Comparison of ENCODE assay signal across 24 mouse cellular contexts in the genomic region with DNA sequence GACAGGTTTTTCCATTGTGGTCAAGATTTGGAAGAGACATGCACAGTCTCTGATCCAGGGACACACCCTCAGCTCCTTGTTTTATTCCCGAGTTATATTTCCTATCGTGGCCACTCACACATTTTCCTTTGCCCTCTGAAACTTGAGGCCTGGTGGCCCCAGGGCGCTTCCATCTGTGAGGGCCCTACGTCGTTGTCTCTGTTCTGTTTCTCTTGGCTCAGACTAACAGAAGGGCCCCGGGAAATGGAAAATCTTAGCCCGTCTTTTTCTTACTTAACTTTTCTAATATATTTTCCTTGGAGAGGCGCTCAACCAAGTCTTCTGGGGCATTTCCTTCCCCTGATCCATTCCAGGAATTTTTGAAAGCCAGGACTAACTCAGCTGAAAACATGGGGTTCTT.
A peak's percentile ranks its signal among the peaks of the same experiment; 100 is the strongest.
DNase-seq lines count a peak whose midpoint lies in the region; ATAC-seq and TF ChIP-seq lines count a peak whose summit lies in the region.
"Had no signal": no experiment of that assay in that cellular context is flagged by ENCODE, and none has a peak within 500 bp of the region (broad histone marks: within the 10 kb centered on the region; RNA-seq: fewer than 3 reads in every experiment).

No protein-coding gene starts in this region.

- DNase-seq in heart, postnatal 4 days = no peak
- peak; percentile 30 for DNase-seq in 3134 (ENCODE audit: extremely low read depth, insufficient read length, low spot score)
- DNase-seq in 3T3-L1 (ENCODE audit: low read depth, low spot score) = peak; percentile 91
- no peak for DNase-seq in embryo, embryonic 9.5 days (ENCODE audit: extremely low spot score)
- DNase-seq: adrenal gland, adult 8-10 months; cerebellum, adult 2 months; cerebellum, postnatal 25 days; gastrocnemius, postnatal 14 days; kidney, adult 8-10 months; left cerebral cortex, postnatal 4 days; lung, postnatal 36 days; midbrain, embryonic 14.5 days; thymus, postnatal 14 days had no signal

- TF ChIP-seq POLR2A in embryonic fibroblast, embryonic 13.5 days (IDR thresholded peaks at IDR 0.05; ENCODE audit: low read depth, low read length) = no peak

- no peak overlapping the region for H3K4me3 ChIP-seq in heart, embryonic 13.5 days
- no peak overlapping the region for H3K4me3 ChIP-seq in embryonic fibroblast, embryonic 13.5 days (ENCODE audit: insufficient read depth, low read length)
- no peak overlapping the region for H3K4me3 ChIP-seq in intestine, embryonic 16.5 days (ENCODE audit: low read length)
- H3K4me3 ChIP-seq: embryonic facial prominence, embryonic 15.5 days; forebrain, embryonic 15.5 days; heart, embryonic 15.5 days; limb, embryonic 15.5 days; lung, embryonic 15.5 days; neural tube, embryonic 12.5 days had no signal

- no peak for TF ChIP-seq CTCF in embryonic fibroblast, embryonic 13.5 days (IDR thresholded peaks at IDR 0.05; ENCODE audit: borderline replicate concordance, insufficient read depth, low read length)

- ATAC-seq in heart, embryonic 13.5 days (ENCODE audit: extremely low read depth, insufficient number of reproducible peaks, low FRiP score, low TSS enrichment) = no peak
- no peak for ATAC-seq in intestine, embryonic 16.5 days
- ATAC-seq: forebrain, embryonic 15.5 days had no signal

- H3K36me3 ChIP-seq in heart, embryonic 13.5 days = no peaks in the 10 kb centered on the region
- no peaks in the 10 kb centered on the region for H3K36me3 ChIP-seq in intestine, embryonic 16.5 days (ENCODE audit: control insufficient read depth, insufficient read depth, low read length)
- H3K36me3 ChIP-seq: embryonic facial prominence, embryonic 15.5 days; forebrain, embryonic 15.5 days; G1E; heart, embryonic 15.5 days; limb, embryonic 15.5 days; lung, embryonic 15.5 days; neural tube, embryonic 12.5 days had no signal

- 64% methylated on average over 8 of the region's 8 CpGs for WGBS in heart, embryonic 13.5 days
- 84% methylated on average over 8 of the region's 8 CpGs for WGBS in intestine, embryonic 16.5 days

- peak overlapping the region; percentile 28; the same call in 1 of the 2 replicates for H3K27ac ChIP-seq in heart, embryonic 13.5 days (replicated peaks)
- peak overlapping the region; percentile 67; the same call in 1 of the 2 replicates for H3K27ac ChIP-seq in embryonic fibroblast, embryonic 13.5 days (ENCODE audit: insufficient read depth, low read length)
- no peak overlapping the region for H3K27ac ChIP-seq in intestine, embryonic 16.5 days (ENCODE audit: low read length)
- H3K27ac ChIP-seq: embryonic facial prominence, embryonic 15.5 days; forebrain, embryonic 15.5 days; heart, embryonic 15.5 days; limb, embryonic 15.5 days; liver, embryonic 14.5 days; lung, embryonic 15.5 days; neural tube, embryonic 12.5 days had no signal

- H3K4me1 ChIP-seq in heart, embryonic 13.5 days = no peaks in the 10 kb centered on the region
- no peaks in the 10 kb centered on the region; the same call in 1 of the 2 replicates for H3K4me1 ChIP-seq in embryonic fibroblast, embryonic 13.5 days (ENCODE audit: control insufficient read depth, insufficient read depth, low read length)
- no peaks in the 10 kb centered on the region for H3K4me1 ChIP-seq in intestine, embryonic 16.5 days (ENCODE audit: control insufficient read depth, insufficient read depth, low read length)
- H3K4me1 ChIP-seq: embryonic facial prominence, embryonic 15.5 days; forebrain, embryonic 15.5 days; heart, embryonic 15.5 days; lung, embryonic 15.5 days; neural tube, embryonic 12.5 days had no signal

- no peaks in the 10 kb centered on the region for H3K27me3 ChIP-seq in heart, embryonic 13.5 days (replicated peaks)
- no peaks in the 10 kb centered on the region for H3K27me3 ChIP-seq in intestine, embryonic 16.5 days (replicated peaks; ENCODE audit: control insufficient read depth, insufficient read depth, low read length)
- H3K27me3 ChIP-seq: embryonic facial prominence, embryonic 15.5 days; forebrain, embryonic 15.5 days; heart, embryonic 15.5 days; limb, embryonic 15.5 days; lung, embryonic 15.5 days; neural tube, embryonic 12.5 days had no signal

- H3K9ac ChIP-seq in heart, embryonic 13.5 days = no peak overlapping the region
- H3K9ac ChIP-seq in intestine, embryonic 16.5 days (ENCODE audit: low read depth, low read length) = no peak overlapping the region
- H3K9ac ChIP-seq: embryonic facial prominence, embryonic 15.5 days; forebrain, embryonic 15.5 days; heart, embryonic 15.5 days; limb, embryonic 15.5 days; liver, embryonic 14.5 days; lung, embryonic 15.5 days; neural tube, embryonic 12.5 days had no signal

- H3K9me3 ChIP-seq in heart, embryonic 13.5 days = no peaks in the 10 kb centered on the region
- H3K9me3 ChIP-seq in intestine, embryonic 16.5 days (ENCODE audit: control insufficient read depth, low read length) = no peaks in the 10 kb centered on the region
- H3K9me3 ChIP-seq: embryonic facial prominence, embryonic 15.5 days; forebrain, embryonic 15.5 days; heart, embryonic 15.5 days; limb, embryonic 15.5 days; lung, embryonic 15.5 days; neural tube, embryonic 12.5 days had no signal

- H3K4me2 ChIP-seq in heart, embryonic 13.5 days = no peak overlapping the region
- no peak overlapping the region for H3K4me2 ChIP-seq in intestine, embryonic 16.5 days (ENCODE audit: low read depth, low read length)
- H3K4me2 ChIP-seq: embryonic facial prominence, embryonic 15.5 days; forebrain, embryonic 15.5 days; heart, embryonic 15.5 days; limb, embryonic 15.5 days; lung, embryonic 15.5 days; neural tube, embryonic 12.5 days had no signal

Comparison
In these comparisons a context has a peak if more than half of its experiments do, and no peak if none do; other contexts are left out.
1. DNase-seq: peak in 3134 (single experiment) and 3T3-L1 (single experiment); none in heart, postnatal 4 days (single experiment) and embryo, embryonic 9.5 days (single experiment).